Mouse (Mus musculus) hematopoietic stem cell, adult 5-6 weeks (primary cell): ENCODE measurements around the gene Prpf8. TPM values are rescaled to one million over a fixed set of nuclear protein-coding genes. Genes with fewer than 3 reads are reported as not detected.
A peak's percentile ranks its signal among the peaks of the same experiment; 100 is the strongest.

ENCODE experiments used
- ATAC-seq, 2 experiments: fragments of 125-278 bp in 1 of 2; replicated peaks in 1 of 2; 2 replicates each; pipeline ENCODE4 v1.8.0; 2016 to 2017; ENCODE audit warnings: inconsistent platforms in 2 of 2, mild to moderate bottlenecking in 2 of 2, moderate number of reproducible peaks in 2 of 2, low read depth in 1 of 2, moderate TSS enrichment in 1 of 2; ENCODE audit not compliant: low FRiP score in 2 of 2, poor library complexity in 2 of 2, severe bottlenecking in 2 of 2, insufficient read depth in 1 of 2, low TSS enrichment in 1 of 2
- total RNA-seq: library from RNA; stranded (forward); fragments of 172-1452, 232-1000 nt; gene quantifications from 2 replicates; pipeline ENCODE4 v1.2.3, GENCODE M21; 2017

Prpf8 gene
- total RNA-seq, 1 experiment from 2014 or later = 113 TPM

DNA sequence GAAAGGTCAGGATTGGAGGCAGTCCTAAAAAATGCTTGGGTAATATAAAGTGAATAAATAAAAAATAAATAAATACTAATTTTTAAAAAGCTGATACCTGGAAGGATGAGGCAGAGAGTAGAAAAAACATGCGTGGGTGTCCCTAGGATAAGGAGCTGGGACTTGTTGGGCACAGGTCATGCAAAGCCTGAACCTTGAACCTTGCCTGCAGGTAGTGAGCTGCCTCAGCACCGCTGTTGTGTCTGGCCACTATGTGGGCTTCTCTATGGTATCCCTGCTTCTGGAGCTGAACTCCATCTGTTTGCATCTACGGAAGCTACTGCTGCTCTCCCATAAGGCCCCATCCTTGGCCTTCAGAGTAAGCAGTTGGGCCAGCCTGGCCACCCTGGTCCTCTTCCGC lies 17.4 kb upstream of the Prpf8 start:
- ATAC-seq = no peak

DNA sequence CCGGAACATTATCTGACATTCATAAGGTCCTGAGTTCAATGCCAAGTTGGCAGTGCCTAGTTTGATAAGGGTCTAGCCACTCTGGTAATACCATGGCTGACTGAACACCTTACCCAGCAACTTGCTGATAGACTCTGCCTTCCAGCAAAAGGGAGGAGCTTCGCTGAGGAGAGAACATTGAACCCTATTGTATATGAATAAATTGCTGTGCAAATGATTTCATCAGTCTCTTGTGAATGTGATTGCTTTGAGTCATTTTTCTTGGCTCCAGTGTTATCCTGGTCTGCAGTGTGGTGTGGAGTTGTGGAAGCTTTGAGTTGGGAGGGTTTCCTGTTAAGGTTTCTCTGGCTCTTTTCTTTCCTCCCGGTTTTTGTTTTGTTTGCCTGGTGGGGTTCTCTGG lies 15.9 kb upstream of the Prpf8 start:
- no peak for ATAC-seq

DNA sequence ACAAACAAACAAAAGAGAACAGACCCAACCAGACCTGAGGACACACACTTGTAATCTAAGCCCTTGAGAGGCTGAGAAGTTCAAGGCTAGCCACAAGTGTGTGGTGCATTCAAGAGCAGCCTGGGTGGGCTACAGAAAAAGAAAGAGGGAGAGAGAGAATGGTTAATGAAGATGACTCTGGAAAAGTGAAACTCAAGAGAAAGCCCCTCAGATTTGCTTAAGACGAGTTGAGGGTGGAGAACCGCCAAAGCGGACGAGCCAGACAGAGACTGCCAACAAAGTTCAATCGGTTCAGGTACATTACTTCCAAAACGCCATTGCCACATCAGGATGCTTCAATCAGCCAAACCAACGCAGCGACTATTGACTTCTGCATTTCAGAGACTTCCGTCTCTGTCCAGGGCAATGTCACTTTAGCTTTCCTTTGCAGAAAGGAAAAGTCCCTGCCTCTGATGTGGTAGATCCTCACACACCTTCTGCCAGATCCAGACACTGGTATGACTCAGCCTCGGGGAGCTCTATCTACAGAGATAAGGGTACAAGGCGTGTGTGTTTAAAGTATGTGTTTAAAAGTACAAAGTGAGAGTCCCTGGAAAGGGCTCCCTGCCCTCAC lies 14.0 kb upstream of the Prpf8 start:
- 0 out of 4 replicates have a peak, but pooled peaks of 1 of the 2 experiments have one; percentile 13 for ATAC-seq

DNA sequence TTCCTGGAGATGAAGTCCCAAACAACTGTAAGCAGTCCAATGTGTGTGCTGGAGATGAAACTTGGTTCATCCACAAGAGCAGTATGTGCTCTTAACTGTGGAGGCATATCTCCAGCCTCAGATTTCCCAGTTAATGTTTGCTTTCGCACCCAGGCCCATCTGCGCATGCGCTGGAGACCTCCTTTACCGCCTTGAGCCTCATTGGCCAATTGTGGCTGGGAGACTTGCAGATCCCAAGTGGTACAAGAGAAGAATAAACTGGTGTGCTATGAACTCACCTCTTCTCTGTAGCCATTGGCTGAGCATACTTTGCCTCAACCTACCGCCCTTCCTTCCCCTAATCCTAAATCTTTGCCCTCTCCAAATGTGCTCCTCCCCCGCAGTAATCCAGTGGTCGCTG lies 13.2 kb upstream of the Prpf8 start:
- no peak for ATAC-seq

DNA sequence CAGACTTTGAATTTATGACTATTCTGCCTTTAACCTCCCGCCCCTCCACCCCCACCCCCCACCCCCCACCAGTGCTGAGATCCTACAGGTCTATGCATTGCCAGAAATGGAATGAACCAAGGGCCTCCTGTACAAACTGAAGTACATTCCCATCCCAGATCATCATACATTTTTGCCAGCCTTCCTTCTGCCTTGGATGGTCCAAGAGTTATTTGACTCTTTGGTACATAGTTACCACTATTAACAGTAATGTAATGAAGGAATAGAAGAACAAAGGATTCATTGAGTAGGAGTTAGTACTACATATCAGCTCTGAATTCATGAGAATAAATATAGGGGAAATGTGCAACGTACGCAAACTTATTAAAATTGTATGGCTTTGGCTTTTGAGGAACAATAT lies 424 bp upstream of the Prpf8 start:
- ATAC-seq = no peak

DNA sequence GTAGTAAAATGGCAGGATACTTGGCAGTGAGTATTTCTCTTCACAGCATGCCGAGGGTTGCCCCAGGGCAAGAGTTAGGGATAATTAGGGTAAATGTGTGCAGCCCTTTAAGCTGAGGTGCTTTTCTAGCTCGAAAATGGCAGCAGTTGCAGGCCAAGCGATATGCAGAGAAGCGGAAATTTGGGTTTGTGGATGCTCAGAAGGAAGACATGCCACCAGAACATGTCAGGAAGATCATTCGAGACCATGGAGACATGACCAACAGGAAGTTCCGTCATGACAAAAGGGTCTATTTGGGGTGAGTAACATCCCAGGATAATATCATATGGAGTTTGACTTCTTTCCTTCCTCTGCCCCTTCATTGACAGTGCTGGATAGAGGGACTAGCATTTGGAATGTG lies 880 bp downstream of the Prpf8 start:
- ATAC-seq = no peak

DNA sequence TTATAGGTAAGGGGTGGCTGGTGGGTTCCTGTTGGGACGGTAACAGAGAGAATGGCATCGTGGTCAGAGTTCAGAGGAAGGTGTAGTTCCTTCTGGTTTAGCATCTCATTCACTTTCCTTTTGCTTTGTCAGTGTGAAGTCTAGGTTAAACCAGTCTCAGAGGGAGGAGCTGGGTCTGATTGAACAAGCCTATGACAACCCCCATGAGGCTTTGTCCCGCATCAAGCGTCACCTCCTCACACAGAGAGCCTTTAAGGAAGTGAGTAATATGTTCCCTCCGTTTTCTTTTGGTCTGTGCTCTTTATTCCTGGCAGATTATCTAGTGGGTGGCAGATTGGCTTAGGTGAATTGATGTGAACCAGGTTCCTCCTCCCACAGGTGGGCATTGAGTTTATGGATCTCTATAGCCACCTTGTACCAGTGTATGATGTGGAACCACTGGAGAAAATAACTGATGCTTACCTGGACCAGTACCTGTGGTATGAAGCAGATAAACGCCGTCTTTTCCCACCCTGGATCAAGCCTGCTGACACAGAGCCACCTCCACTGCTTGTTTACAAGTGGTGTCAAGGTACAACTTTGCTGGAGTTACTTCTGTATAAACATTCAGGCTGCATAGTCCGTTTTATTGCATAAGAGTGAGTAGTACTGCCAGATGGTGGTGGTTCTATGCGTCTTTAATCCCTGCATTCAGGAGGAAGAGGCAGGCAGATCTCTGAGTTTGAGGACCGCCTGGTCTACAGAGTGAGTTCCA lies 7.9 kb downstream of the Prpf8 start:
- no peak for ATAC-seq

DNA sequence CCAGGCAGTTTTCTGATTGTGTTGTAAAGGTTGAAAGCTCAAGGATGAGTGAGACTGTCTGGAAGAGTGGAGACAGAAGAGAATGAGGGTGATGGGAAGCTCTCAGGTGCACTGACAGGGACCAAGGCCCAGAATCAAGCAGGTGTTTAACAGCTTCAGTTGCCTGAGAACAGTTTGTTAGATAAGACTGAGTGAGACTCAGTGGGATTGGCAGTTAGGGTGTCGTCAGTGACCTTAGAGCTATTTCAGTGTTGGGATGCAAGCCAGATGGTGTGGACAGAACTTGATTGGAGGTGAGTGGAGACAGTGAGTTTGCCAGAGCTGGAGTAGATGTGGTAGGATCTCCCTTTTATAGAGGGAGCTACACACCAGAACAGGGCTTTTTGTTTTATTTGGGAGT lies 11.5 kb downstream of the Prpf8 start:
- ATAC-seq = no peak

DNA sequence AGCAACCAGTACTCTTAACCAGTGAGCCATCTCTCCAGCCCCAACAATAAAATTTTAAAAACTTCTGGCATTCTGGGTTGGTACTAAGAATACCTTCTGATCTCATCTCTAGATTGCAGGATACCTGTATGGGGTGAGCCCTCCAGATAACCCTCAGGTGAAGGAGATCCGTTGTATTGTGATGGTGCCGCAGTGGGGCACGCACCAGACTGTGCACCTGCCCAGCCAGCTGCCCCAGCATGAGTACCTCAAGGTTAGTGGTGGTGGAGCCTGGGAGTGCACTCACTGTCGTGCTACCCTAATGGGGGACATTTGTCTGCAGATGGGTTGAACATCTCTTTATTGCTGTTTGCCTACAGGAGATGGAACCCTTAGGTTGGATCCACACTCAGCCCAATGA lies 21.5 kb downstream of the Prpf8 start:
- ATAC-seq = no peak

DNA sequence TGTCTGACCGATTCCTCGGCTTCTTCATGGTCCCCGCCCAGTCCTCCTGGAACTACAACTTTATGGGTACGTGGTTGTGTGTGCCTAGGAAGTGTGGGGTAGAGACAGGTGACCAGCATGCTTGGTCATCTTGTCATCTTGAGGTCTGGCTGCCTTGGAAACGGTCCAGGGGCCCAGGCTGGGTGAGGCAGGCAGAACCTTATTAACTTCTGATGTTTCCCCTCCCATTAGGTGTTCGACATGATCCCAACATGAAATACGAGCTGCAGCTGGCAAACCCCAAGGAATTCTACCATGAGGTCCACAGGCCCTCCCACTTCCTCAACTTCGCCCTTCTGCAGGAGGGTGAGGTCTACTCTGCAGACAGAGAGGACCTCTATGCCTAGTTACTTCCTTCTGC lies 22.3 kb downstream of the Prpf8 start:
- no peak for ATAC-seq

DNA sequence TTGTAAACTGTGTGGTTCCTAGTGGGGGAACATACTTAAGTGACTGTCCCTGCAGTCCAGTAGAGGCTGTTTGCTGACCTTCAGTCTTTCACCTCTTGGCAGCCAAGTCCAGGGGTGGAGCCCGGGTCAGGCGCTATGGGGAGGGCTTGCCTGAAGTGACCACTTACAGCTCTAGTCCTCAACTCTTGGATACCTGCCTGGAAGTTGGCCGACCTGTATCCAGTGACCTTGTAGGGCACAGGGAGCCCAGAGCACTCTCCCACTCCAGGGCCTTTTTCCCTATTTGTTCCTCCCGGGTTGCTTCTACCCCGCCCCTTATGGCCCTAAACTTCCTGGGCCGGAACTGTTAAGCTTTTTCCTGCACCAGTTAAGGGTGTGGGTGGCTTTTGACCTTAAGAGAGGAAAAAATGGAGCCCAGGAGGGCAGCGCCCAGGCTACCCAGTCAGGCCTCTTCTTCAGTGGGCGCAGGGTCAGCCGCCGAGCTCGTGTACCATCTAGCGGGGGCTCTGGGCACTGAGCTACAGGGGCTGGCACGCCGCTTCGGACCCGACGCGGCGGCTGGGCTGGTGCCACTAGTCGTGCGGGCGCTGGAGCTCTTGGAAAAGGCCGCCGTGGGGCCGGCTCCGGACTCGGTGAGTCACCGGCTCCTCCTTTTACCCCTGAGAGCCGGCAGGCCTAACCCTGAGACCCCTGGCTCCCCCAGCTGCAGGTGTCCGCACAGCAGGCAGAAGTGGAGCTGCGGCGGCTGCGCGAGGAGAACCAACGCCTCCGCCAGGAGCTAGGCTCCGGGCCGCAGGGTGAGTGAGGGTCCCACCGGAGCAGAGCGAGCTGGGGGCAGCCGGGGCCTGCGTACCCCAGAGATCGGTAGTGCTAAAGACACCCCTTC lies 23.4 kb downstream of the Prpf8 start, which contains the start of gene Rilp:
Gene Rilp, plus strand, starts transcription at position 354 of the 886 bp plus-strand sequence.
- ATAC-seq = peak; percentile 46 to 47; a peak in 3 of 4 replicates

DNA sequence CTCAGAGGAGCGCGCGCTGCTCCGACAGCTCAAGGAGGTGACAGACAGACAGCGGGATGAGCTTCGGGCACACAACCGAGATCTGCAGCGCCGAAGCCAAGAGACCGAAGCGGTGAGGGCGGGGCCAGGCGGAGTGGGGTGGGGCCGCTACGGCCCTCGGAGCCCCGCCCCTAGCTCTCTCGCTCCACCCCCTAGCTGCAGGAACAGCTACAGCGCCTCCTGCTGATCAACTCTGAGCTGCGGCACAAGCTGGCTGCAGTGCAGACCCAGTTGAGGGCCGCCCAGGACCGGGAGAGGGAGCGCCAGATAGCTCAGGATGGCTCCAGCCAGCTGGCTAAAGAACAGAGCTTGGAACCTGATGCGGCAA lies 24.0 kb downstream of the Prpf8 start:
- ATAC-seq = peak; percentile 71 to 85

DNA sequence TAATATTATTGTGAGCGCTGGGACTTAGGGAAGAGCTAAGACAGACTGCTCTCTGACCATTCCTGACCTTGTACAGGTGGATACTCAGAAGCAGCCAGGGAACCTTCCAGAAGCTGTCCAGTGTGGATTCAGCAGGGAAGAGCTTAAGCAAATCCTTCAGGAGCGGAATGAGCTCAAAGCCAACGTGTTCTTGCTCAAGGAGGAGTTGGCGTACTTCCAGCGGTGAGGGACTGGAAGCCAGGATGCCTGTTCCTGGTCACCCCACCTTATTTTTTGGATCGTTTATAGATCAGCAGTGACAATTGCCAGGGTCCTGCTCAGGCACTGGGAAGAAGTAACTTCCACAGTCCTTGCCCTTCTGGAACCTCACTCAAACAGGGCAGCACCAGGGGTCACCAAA lies 24.6 kb downstream of the Prpf8 start:
- ATAC-seq = no peak

DNA sequence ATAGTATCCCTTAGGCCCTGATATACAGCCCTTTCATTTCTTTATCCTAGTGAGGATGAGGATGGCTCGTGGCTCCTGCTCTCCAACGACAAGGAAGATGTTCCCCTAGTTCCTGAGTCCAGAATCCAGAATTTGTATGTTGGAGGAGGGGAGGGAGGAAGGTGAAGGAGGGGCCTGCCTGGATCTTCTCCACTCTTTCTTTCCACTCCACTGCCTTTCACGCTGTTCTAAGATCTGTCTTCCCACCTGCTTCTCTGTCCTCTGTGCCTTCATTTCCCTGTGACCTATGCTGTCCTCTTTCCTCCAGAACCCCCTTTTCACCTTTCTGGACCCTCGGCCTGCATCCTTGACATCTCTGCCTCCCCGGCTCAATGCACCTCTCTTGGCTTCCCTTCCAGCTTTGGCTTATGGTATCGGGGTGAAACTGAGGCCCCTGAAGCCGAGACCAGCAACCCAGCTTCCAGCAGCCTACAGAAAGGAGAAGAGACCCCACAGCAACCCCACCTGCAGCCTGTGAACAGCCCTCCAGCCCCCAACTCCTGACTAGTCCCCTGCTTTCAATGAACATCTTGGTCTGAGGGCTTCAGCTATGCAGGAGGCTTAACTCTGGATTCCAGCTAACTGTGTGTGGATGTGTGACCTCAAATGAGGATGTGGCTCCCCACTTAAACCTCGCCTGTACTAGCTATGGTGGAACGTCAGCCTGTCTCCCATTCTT lies 25.8 kb downstream of the Prpf8 start:
- 0 out of 4 replicates have a peak, but pooled peaks of 1 of the 2 experiments have one; percentile 3 for ATAC-seq

DNA sequence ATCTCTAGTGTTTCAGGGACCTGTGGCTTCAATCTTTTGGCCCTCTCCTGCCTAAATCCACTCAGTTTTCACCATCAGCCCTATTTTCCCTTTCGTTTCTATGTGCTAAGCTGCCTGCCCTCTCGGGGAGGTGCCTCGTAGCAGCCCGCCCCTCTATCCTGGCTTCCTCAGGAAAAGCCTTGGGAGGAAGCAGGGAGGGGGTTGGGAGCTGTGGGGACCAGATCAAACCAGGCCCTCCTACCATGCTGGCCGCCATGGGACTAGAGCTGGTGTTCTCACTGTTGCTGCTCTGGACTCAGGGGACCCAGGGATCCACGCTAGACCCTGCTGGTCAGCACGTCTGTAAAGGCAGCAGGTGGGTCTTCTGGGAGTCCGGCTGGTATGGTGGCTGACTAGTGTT lies 26.7 kb downstream of the Prpf8 start, which contains the start of gene Scarf1:
Gene Scarf1, plus strand, starts transcription at position 205 of the 400 bp plus-strand sequence.
- ATAC-seq = peak in 1 of 2 experiments; percentile 23; a peak in 2 of 4 replicates

DNA sequence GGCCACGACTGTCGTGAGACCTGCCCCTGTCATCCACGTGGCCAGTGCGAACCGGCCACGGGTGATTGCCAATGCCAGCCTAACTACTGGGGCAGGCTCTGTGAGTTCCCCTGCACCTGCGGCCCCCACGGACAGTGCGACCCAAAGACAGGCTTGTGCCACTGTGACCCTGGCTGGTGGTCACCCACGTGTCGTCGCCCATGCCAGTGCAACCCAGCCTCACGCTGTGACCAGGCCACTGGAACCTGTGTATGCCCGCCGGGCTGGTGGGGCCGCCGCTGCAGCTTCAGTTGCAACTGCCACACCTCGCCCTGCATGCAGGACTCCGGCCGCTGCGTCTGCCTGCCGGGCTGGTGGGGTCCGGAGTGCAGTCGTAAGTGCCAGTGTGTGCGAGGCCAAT lies 28.6 kb downstream of the Prpf8 start:
- ATAC-seq = no peak

DNA sequence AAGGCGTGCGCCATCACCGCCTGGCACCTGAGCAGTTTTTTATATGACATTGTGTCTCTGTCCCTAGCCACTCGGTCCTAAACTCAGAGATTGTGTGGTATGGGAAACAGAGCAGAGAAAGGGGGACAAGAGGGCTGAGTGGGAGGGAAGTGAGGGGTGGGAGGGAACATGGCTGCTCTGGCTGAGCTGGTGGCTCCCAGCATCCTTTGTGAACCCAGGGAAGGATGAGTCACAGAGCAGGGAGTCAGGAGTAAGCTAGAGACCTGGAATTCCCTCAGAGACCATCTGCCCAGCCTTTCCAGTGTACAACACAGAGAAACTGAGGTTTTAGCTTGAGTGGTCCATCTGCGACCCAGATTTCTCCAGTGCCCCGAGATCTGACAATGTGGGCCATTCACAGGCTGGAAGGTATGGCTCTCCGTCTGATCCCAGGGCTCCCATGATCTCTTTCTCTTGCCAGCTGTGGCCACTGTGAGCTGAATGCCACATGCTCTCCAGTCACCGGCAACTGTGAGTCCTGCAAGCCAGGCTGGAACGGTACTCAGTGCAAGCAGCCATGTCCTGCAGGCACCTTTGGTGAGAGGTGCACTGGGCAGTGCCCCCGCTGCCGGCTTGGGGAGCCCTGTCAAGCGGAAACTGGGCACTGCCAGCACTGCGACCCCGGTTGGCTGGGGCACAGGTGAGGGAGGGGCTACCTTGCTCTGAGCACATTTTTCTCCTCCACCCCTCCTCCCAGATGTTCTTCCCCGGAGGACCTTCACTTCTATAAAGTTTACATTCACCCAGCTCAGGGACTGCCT lies 33.4 kb downstream of the Prpf8 start:
- ATAC-seq = no peak
